Mouse (Mus musculus): ENCODE results near the gene Ttc32.

DNA sequence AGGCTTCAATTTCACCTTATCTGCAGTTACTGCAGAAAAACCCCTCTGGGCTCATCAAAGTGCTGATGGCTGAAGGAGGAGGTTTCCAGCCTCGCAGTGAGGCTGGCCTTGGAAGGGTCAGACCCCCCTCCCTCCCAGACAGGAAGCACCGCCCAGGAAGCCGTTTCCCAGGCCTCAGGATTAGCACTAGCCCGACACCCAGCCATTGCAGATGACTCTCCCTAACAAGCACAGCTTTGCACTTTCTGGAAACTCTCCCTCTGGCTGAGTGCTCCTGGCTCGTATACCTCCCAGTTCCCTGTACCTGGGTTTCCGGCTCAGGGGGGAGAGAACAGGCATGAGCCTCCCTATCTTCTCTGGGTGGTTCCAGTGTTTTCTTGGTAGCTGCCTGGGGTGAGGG is 21.0 kb downstream of the Ttc32 start:
- TF ChIP-seq CTCF (IDR thresholded peaks at IDR 0.05; ENCODE audit: low read depth) (no peak), EP300 (optimal IDR thresholded peaks at IDR 0.05) (no peak)

Data from stomach, postnatal 0 days (tissue).